Mouse (Mus musculus): ENCODE measurements around the gene Thap3. TPM values are rescaled to one million over a fixed set of nuclear protein-coding genes. Genes with fewer than 3 reads are reported as not detected.

Gene Thap3
- polyA plus RNA-seq, 1 experiment from 2014 or later: 28.9 TPM

- Histone ChIP-seq H3K4me2 (ENCODE audit: low read depth, low read length, severe bottlenecking) (peak overlapping the region; percentile 89), H3K27ac (ENCODE audit: low read depth, low read length) (no peak overlapping the region), H3K9me3 (ENCODE audit: control insufficient read depth, low read length) (no peaks in the 10 kb centered on the region), H3K27me3 (ENCODE audit: control insufficient read depth, insufficient read depth, low read length) (no peaks in the 10 kb centered on the region; the same call in 1 of the 2 replicates), H3K4me1 (replicated peaks; ENCODE audit: control insufficient read depth, insufficient read depth, low read length) (peaks cover 24% of the 10 kb centered on the region), H3K9ac (ENCODE audit: low read length) (peak overlapping the region; percentile 66), H3K36me3 (ENCODE audit: control insufficient read depth, insufficient read depth, low read length) (peaks cover 3% of the 10 kb centered on the region; the same call in 1 of the 2 replicates), H3K4me3 (ENCODE audit: low read depth, low read length) (peak overlapping the region; percentile 60)
- WGBS: 2% methylated on average over 39 of the region's 41 CpGs
- ATAC-seq (replicated peaks; ENCODE audit: low FRiP score) (no peak; the same call in none of the 2 replicates), DNase-seq (ENCODE audit: low spot score) (no peak)
Observed at GRCm38 (mm10) chr4:152026751-152027508, 38.1 kb upstream of the Thap3 start.

- H3K9ac ChIP-seq (ENCODE audit: low read length): no peak overlapping the region
Observed at GRCm38 (mm10) chr4:152024525-152024924, 35.7 kb upstream of the Thap3 start.

GRCm38 (mm10) chr4:152022506-152022905, 33.7 kb upstream of the Thap3 start:
- Histone ChIP-seq H3K27me3 (ENCODE audit: control insufficient read depth, insufficient read depth, low read length) (no peaks in the 10 kb centered on the region), H3K9me3 (ENCODE audit: control insufficient read depth, low read length) (no peaks in the 10 kb centered on the region), H3K4me2 (ENCODE audit: low read depth, low read length, severe bottlenecking) (no peak overlapping the region), H3K4me1 (replicated peaks; ENCODE audit: control insufficient read depth, insufficient read depth, low read length) (peaks cover 16% of the 10 kb centered on the region), H3K27ac (ENCODE audit: low read depth, low read length) (no peak overlapping the region), H3K9ac (ENCODE audit: low read length) (no peak overlapping the region), H3K36me3 (ENCODE audit: control insufficient read depth, insufficient read depth, low read length) (peaks cover 5% of the 10 kb centered on the region; the same call in 1 of the 2 replicates), H3K4me3 (ENCODE audit: low read depth, low read length) (no peak overlapping the region)
- WGBS: 91% methylated on average over 8 of the region's 8 CpGs
- DNase-seq (ENCODE audit: low spot score): no peak
- no peak for ATAC-seq (replicated peaks; ENCODE audit: low FRiP score)

More at GRCm38 (mm10) chr4:152024525-152024924, 35.7 kb upstream of the Thap3 start:
- H3K27ac ChIP-seq (ENCODE audit: low read depth, low read length): no peak overlapping the region
- no peak overlapping the region for H3K4me2 ChIP-seq (ENCODE audit: low read depth, low read length, severe bottlenecking)
- no peak for DNase-seq (ENCODE audit: low spot score)
- H3K4me3 ChIP-seq (ENCODE audit: low read depth, low read length): no peak overlapping the region
- H3K4me1 ChIP-seq (replicated peaks; ENCODE audit: control insufficient read depth, insufficient read depth, low read length): peaks cover 21% of the 10 kb centered on the region
- no peak for ATAC-seq (replicated peaks; ENCODE audit: low FRiP score)
- no peaks in the 10 kb centered on the region for H3K9me3 ChIP-seq (ENCODE audit: control insufficient read depth, low read length)
- no peaks in the 10 kb centered on the region; the same call in 1 of the 2 replicates for H3K27me3 ChIP-seq (ENCODE audit: control insufficient read depth, insufficient read depth, low read length)
- peaks cover 3% of the 10 kb centered on the region; the same call in 1 of the 2 replicates for H3K36me3 ChIP-seq (ENCODE audit: control insufficient read depth, insufficient read depth, low read length)
- WGBS: 92% methylated on average over 11 of the region's 11 CpGs

- Histone ChIP-seq H3K9me3 (ENCODE audit: control insufficient read depth, low read length) (no peaks in the 10 kb centered on the region), H3K9ac (ENCODE audit: low read length) (no peak overlapping the region), H3K4me3 (ENCODE audit: low read depth, low read length) (no peak overlapping the region), H3K4me1 (replicated peaks; ENCODE audit: control insufficient read depth, insufficient read depth, low read length) (peaks cover 14% of the 10 kb centered on the region), H3K4me2 (ENCODE audit: low read depth, low read length, severe bottlenecking) (no peak overlapping the region), H3K27ac (ENCODE audit: low read depth, low read length) (no peak overlapping the region), H3K27me3 (ENCODE audit: control insufficient read depth, insufficient read depth, low read length) (no peaks in the 10 kb centered on the region), H3K36me3 (ENCODE audit: control insufficient read depth, insufficient read depth, low read length) (peaks cover 5% of the 10 kb centered on the region; the same call in 1 of the 2 replicates)
- 71% methylated on average over 11 of the region's 12 CpGs for WGBS
- ATAC-seq (replicated peaks; ENCODE audit: low FRiP score) (no peak), DNase-seq (ENCODE audit: low spot score) (no peak)
Observed at GRCm38 (mm10) chr4:152021568-152022097, 32.8 kb upstream of the Thap3 start.

- 92% methylated on average over 21 of the region's 21 CpGs for WGBS
- no peaks in the 10 kb centered on the region for H3K9me3 ChIP-seq (ENCODE audit: control insufficient read depth, low read length)
- no peak for DNase-seq (ENCODE audit: low spot score)
- H3K36me3 ChIP-seq (ENCODE audit: control insufficient read depth, insufficient read depth, low read length): peaks cover 5% of the 10 kb centered on the region; the same call in 1 of the 2 replicates
- H3K27me3 ChIP-seq (ENCODE audit: control insufficient read depth, insufficient read depth, low read length): no peaks in the 10 kb centered on the region
- no peak overlapping the region for H3K4me3 ChIP-seq (ENCODE audit: low read depth, low read length)
- H3K27ac ChIP-seq (ENCODE audit: low read depth, low read length): no peak overlapping the region
- ATAC-seq (replicated peaks; ENCODE audit: low FRiP score): no peak
- H3K4me2 ChIP-seq (ENCODE audit: low read depth, low read length, severe bottlenecking): no peak overlapping the region
- H3K4me1 ChIP-seq (replicated peaks; ENCODE audit: control insufficient read depth, insufficient read depth, low read length): no peaks in the 10 kb centered on the region
- H3K9ac ChIP-seq (ENCODE audit: low read length): no peak overlapping the region
Observed at GRCm38 (mm10) chr4:152020024-152020423, 31.2 kb upstream of the Thap3 start.

GRCm38 (mm10) chr4:152019073-152019472, 30.3 kb upstream of the Thap3 start:
- no peak overlapping the region for H3K4me2 ChIP-seq (ENCODE audit: low read depth, low read length, severe bottlenecking)
- H3K27me3 ChIP-seq (ENCODE audit: control insufficient read depth, insufficient read depth, low read length): no peaks in the 10 kb centered on the region
- no peak overlapping the region for H3K9ac ChIP-seq (ENCODE audit: low read length)
- no peaks in the 10 kb centered on the region for H3K9me3 ChIP-seq (ENCODE audit: control insufficient read depth, low read length)
- H3K36me3 ChIP-seq (ENCODE audit: control insufficient read depth, insufficient read depth, low read length): peaks cover 2% of the 10 kb centered on the region; the same call in 1 of the 2 replicates
- no peak overlapping the region for H3K27ac ChIP-seq (ENCODE audit: low read depth, low read length)
- H3K4me1 ChIP-seq (replicated peaks; ENCODE audit: control insufficient read depth, insufficient read depth, low read length): no peaks in the 10 kb centered on the region
- DNase-seq (ENCODE audit: low spot score) (no peak), ATAC-seq (replicated peaks; ENCODE audit: low FRiP score) (no peak)
- H3K4me3 ChIP-seq (ENCODE audit: low read depth, low read length): no peak overlapping the region
- 91% methylated on average over 6 of the region's 6 CpGs for WGBS

GRCm38 (mm10) chr4:152013036-152013813, 24.4 kb upstream of the Thap3 start:
- no peak for DNase-seq (ENCODE audit: low spot score)
- no peak for ATAC-seq (replicated peaks; ENCODE audit: low FRiP score)
- peaks cover 19% of the 10 kb centered on the region for H3K4me1 ChIP-seq (replicated peaks; ENCODE audit: control insufficient read depth, insufficient read depth, low read length)
- H3K4me3 ChIP-seq (ENCODE audit: low read depth, low read length): no peak overlapping the region
- H3K27ac ChIP-seq (ENCODE audit: low read depth, low read length): no peak overlapping the region
- H3K27me3 ChIP-seq (ENCODE audit: control insufficient read depth, insufficient read depth, low read length): peaks cover 6% of the 10 kb centered on the region; the same call in 1 of the 2 replicates
- H3K9ac ChIP-seq (ENCODE audit: low read length): no peak overlapping the region
- H3K4me2 ChIP-seq (ENCODE audit: low read depth, low read length, severe bottlenecking): no peak overlapping the region
- no peaks in the 10 kb centered on the region for H3K9me3 ChIP-seq (ENCODE audit: control insufficient read depth, low read length)
- no peaks in the 10 kb centered on the region; the same call in 1 of the 2 replicates for H3K36me3 ChIP-seq (ENCODE audit: control insufficient read depth, insufficient read depth, low read length)
- WGBS: 88% methylated on average over 12 of the region's 12 CpGs

GRCm38 (mm10) chr4:152012109-152012508, 23.3 kb upstream of the Thap3 start:
- DNase-seq (ENCODE audit: low spot score): no peak
- no peak for ATAC-seq (replicated peaks; ENCODE audit: low FRiP score)
- 93% methylated on average over 16 of the region's 16 CpGs for WGBS
- Histone ChIP-seq H3K27me3 (ENCODE audit: control insufficient read depth, insufficient read depth, low read length) (peaks cover 16% of the 10 kb centered on the region), H3K9me3 (ENCODE audit: control insufficient read depth, low read length) (no peaks in the 10 kb centered on the region), H3K4me2 (ENCODE audit: low read depth, low read length, severe bottlenecking) (no peak overlapping the region), H3K9ac (ENCODE audit: low read length) (no peak overlapping the region), H3K4me1 (replicated peaks; ENCODE audit: control insufficient read depth, insufficient read depth, low read length) (peaks cover 28% of the 10 kb centered on the region), H3K36me3 (ENCODE audit: control insufficient read depth, insufficient read depth, low read length) (no peaks in the 10 kb centered on the region; the same call in 1 of the 2 replicates), H3K27ac (ENCODE audit: low read depth, low read length) (no peak overlapping the region), H3K4me3 (ENCODE audit: low read depth, low read length) (no peak overlapping the region)

All from forebrain, embryonic 11.5 days (tissue).